Mouse (Mus musculus): ENCODE data around the gene Exo5. TPM values are rescaled to one million over a fixed set of nuclear protein-coding genes. Genes with fewer than 3 reads are reported as not detected.

The Exo5 gene
- polyA plus RNA-seq, 1 experiment from 2014 or later, result 13.1 TPM

- Histone ChIP-seq H3K27ac (ENCODE audit: low read length) (no peak overlapping the region), H3K9me3 (ENCODE audit: low read length) (no peaks in the 10 kb centered on the region), H3K4me2 (replicated peaks; ENCODE audit: low read depth, low read length) (no peak overlapping the region), H3K4me3 (ENCODE audit: low read depth, low read length) (no peak overlapping the region), H3K9ac (replicated peaks; ENCODE audit: low read depth) (no peak overlapping the region), H3K4me1 (ENCODE audit: insufficient read depth, low read depth, low read length) (peaks cover 5% of the 10 kb centered on the region; the same call in 1 of the 2 replicates), H3K27me3 (replicated peaks; ENCODE audit: insufficient read depth, low read length) (no peaks in the 10 kb centered on the region), H3K36me3 (ENCODE audit: insufficient read depth, low read length) (no peaks in the 10 kb centered on the region)
- no peak for DNase-seq (ENCODE audit: low spot score)
- no peak for ATAC-seq
- WGBS, result 50% methylated on average over 8 of the region's 8 CpGs
- TF ChIP-seq CTCF (IDR thresholded peaks at IDR 0.05) (no peak), EP300 (IDR thresholded peaks at IDR 0.05) (no peak)
Observed at GRCm38 (mm10) chr4:120888884-120889283, 35.9 kb downstream of the Exo5 start.

- Histone ChIP-seq H3K9ac (replicated peaks; ENCODE audit: low read depth) (no peak overlapping the region), H3K27me3 (replicated peaks; ENCODE audit: insufficient read depth, low read length) (no peaks in the 10 kb centered on the region), H3K36me3 (ENCODE audit: insufficient read depth, low read length) (no peaks in the 10 kb centered on the region), H3K4me3 (ENCODE audit: low read depth, low read length) (no peak overlapping the region), H3K4me1 (ENCODE audit: insufficient read depth, low read depth, low read length) (peaks cover 5% of the 10 kb centered on the region; the same call in 1 of the 2 replicates), H3K27ac (ENCODE audit: low read length) (no peak overlapping the region), H3K9me3 (ENCODE audit: low read length) (no peaks in the 10 kb centered on the region), H3K4me2 (replicated peaks; ENCODE audit: low read depth, low read length) (no peak overlapping the region)
- TF ChIP-seq CTCF (IDR thresholded peaks at IDR 0.05), result peak; percentile 77
- TF ChIP-seq EP300 (IDR thresholded peaks at IDR 0.05), result no peak
- ATAC-seq, result no peak
- DNase-seq (ENCODE audit: low spot score), result peak; percentile 56
- 30% methylated on average over 8 of the region's 8 CpGs for WGBS
Observed at GRCm38 (mm10) chr4:120887381-120888112, 37.3 kb downstream of the Exo5 start.

GRCm38 (mm10) chr4:120886811-120887210 lies 38.0 kb downstream of the Exo5 start:
- no peak for TF ChIP-seq EP300 (IDR thresholded peaks at IDR 0.05)
- TF ChIP-seq CTCF (IDR thresholded peaks at IDR 0.05), result no peak
- ATAC-seq (no peak), DNase-seq (ENCODE audit: low spot score) (no peak)
- Histone ChIP-seq H3K9ac (replicated peaks; ENCODE audit: low read depth) (no peak overlapping the region), H3K4me1 (ENCODE audit: insufficient read depth, low read depth, low read length) (peaks cover 5% of the 10 kb centered on the region; the same call in 1 of the 2 replicates), H3K4me2 (replicated peaks; ENCODE audit: low read depth, low read length) (no peak overlapping the region), H3K27me3 (replicated peaks; ENCODE audit: insufficient read depth, low read length) (no peaks in the 10 kb centered on the region), H3K4me3 (ENCODE audit: low read depth, low read length) (no peak overlapping the region), H3K36me3 (ENCODE audit: insufficient read depth, low read length) (no peaks in the 10 kb centered on the region), H3K9me3 (ENCODE audit: low read length) (no peaks in the 10 kb centered on the region), H3K27ac (ENCODE audit: low read length) (no peak overlapping the region)
- WGBS, result 74% methylated on average over 5 of the region's 5 CpGs

GRCm38 (mm10) chr4:120886131-120886530 lies 38.7 kb downstream of the Exo5 start:
- Histone ChIP-seq H3K4me1 (ENCODE audit: insufficient read depth, low read depth, low read length) (peaks cover 5% of the 10 kb centered on the region; the same call in 1 of the 2 replicates), H3K9me3 (ENCODE audit: low read length) (no peaks in the 10 kb centered on the region), H3K4me2 (replicated peaks; ENCODE audit: low read depth, low read length) (no peak overlapping the region), H3K4me3 (ENCODE audit: low read depth, low read length) (no peak overlapping the region), H3K27ac (ENCODE audit: low read length) (no peak overlapping the region), H3K36me3 (ENCODE audit: insufficient read depth, low read length) (no peaks in the 10 kb centered on the region), H3K27me3 (replicated peaks; ENCODE audit: insufficient read depth, low read length) (no peaks in the 10 kb centered on the region), H3K9ac (replicated peaks; ENCODE audit: low read depth) (no peak overlapping the region)
- TF ChIP-seq EP300 (IDR thresholded peaks at IDR 0.05) (no peak), CTCF (IDR thresholded peaks at IDR 0.05) (no peak)
- DNase-seq (ENCODE audit: low spot score) (no peak), ATAC-seq (no peak)
- WGBS, result 8% methylated on average over 4 of the region's 4 CpGs

- ATAC-seq (no peak), DNase-seq (ENCODE audit: low spot score) (peak; percentile 17)
- Histone ChIP-seq H3K9ac (replicated peaks; ENCODE audit: low read depth) (no peak overlapping the region), H3K4me3 (ENCODE audit: low read depth, low read length) (no peak overlapping the region), H3K4me1 (ENCODE audit: insufficient read depth, low read depth, low read length) (peaks cover 5% of the 10 kb centered on the region; the same call in 1 of the 2 replicates), H3K36me3 (ENCODE audit: insufficient read depth, low read length) (no peaks in the 10 kb centered on the region), H3K4me2 (replicated peaks; ENCODE audit: low read depth, low read length) (0 out of 2 replicates have a peak overlapping the region, but pooled peaks have one; percentile 8), H3K27me3 (replicated peaks; ENCODE audit: insufficient read depth, low read length) (no peaks in the 10 kb centered on the region), H3K9me3 (ENCODE audit: low read length) (no peaks in the 10 kb centered on the region), H3K27ac (ENCODE audit: low read length) (no peak overlapping the region)
- 19% methylated on average over 13 of the region's 13 CpGs for WGBS
- TF ChIP-seq CTCF (IDR thresholded peaks at IDR 0.05), result no peak
- no peak for TF ChIP-seq EP300 (IDR thresholded peaks at IDR 0.05)
Observed at GRCm38 (mm10) chr4:120885208-120886120, 39.4 kb downstream of the Exo5 start.

GRCm38 (mm10) chr4:120882002-120882625 lies 42.7 kb downstream of the Exo5 start:
- H3K27me3 ChIP-seq (replicated peaks; ENCODE audit: insufficient read depth, low read length), result no peaks in the 10 kb centered on the region
- H3K4me3 ChIP-seq (ENCODE audit: low read depth, low read length), result no peak overlapping the region
- peaks cover 5% of the 10 kb centered on the region; the same call in 1 of the 2 replicates for H3K4me1 ChIP-seq (ENCODE audit: insufficient read depth, low read depth, low read length)
- TF ChIP-seq EP300 (IDR thresholded peaks at IDR 0.05), result no peak
- TF ChIP-seq CTCF (IDR thresholded peaks at IDR 0.05), result no peak
- no peak overlapping the region for H3K9ac ChIP-seq (replicated peaks; ENCODE audit: low read depth)
- no peak overlapping the region for H3K27ac ChIP-seq (ENCODE audit: low read length)
- 46% methylated on average over 5 of the region's 5 CpGs for WGBS
- DNase-seq (ENCODE audit: low spot score) (no peak), ATAC-seq (no peak)
- H3K36me3 ChIP-seq (ENCODE audit: insufficient read depth, low read length), result no peaks in the 10 kb centered on the region
- no peaks in the 10 kb centered on the region for H3K9me3 ChIP-seq (ENCODE audit: low read length)
- H3K4me2 ChIP-seq (replicated peaks; ENCODE audit: low read depth, low read length), result no peak overlapping the region

Data from lung, postnatal 0 days (tissue).